Mouse (Mus musculus) testis, adult 2 months (tissue): ENCODE data around the gene Dpp6.

Source experiments
- CTCF ChIP-seq: fragments of 200-500 bp; IDR thresholded peaks from 2 replicates; pipeline ENCODE4 v1.5.1; 2012; ENCODE audit warnings: low read depth, mild to moderate bottlenecking, inconsistent platforms, low read length, moderate library complexity; ENCODE audit not compliant: control insufficient read depth, insufficient read depth, insufficient replicate concordance
- POLR2A ChIP-seq: fragments of 200-500 bp; IDR thresholded peaks from 2 replicates; pipeline ENCODE4 v1.6.1; 2012; ENCODE audit warnings: low read depth, mild to moderate bottlenecking, inconsistent platforms, low read length, moderate library complexity; ENCODE audit not compliant: control insufficient read depth

- no peak for TF ChIP-seq POLR2A
- TF ChIP-seq CTCF, result no peak
Measured at GRCm38 (mm10) chr5:27426200-27426599, 609.2 kb downstream of the Dpp6 start.
